Mouse (Mus musculus): Measurements from ENCODE around the gene 2210408I21Rik. TPM values are rescaled to one million over a fixed set of nuclear protein-coding genes. Genes with fewer than 3 reads are reported as not detected.

The 2210408I21Rik gene
- polyA plus RNA-seq, 1 experiment = 0.92 TPM

GRCm38 (mm10) chr13:77135621-77135981 lies 261 bp downstream of the 2210408I21Rik start:
- TF ChIP-seq POLR2A (IDR thresholded peaks at IDR 0.05; ENCODE audit: low read depth, low read length) = no peak
- no peak for TF ChIP-seq CTCF (conservative IDR thresholded peaks at IDR 0.05; ENCODE audit: insufficient read depth, insufficient read length, low read depth, low read length)
- no peak for DNase-seq
- no peaks in the 10 kb centered on the region for H3K4me1 ChIP-seq (ENCODE audit: control insufficient read depth, insufficient read depth, low read length)
- WGBS = under 1% methylated on average over 11 of the region's 11 CpGs
- no peaks in the 10 kb centered on the region for H3K27me3 ChIP-seq (replicated peaks; ENCODE audit: control insufficient read depth, insufficient read depth, low read length)
- H3K36me3 ChIP-seq (ENCODE audit: control insufficient read depth, insufficient read depth, low read length) = no peaks in the 10 kb centered on the region
- peak overlapping the region; percentile 63 for H3K4me3 ChIP-seq (ENCODE audit: insufficient read depth, low read depth, low read length)
- H3K27ac ChIP-seq (ENCODE audit: insufficient read depth, low read depth, low read length) = no peak overlapping the region; the same call in 1 of the 2 replicates

DNA sequence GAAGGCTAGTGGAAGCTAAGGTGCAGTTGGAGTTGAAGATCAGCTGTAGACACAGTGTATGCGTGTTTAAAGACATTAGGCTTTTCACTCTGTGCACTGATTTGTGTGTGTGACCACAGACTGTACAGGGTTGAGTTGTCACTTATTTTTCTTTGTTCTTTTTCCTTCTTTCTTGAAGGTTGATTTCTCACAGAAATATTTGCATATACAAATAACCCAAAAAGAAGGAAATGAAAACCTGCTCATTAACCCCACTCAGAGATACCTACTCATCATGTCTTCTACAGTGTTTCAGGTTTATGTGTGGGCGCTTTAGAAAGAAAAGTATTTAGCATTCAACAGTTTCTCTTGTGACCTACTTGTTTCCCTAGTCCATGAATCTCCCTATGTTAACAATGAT lies 5.5 kb downstream of the 2210408I21Rik start:
- 91% methylated on average over 2 of the region's 2 CpGs for WGBS
- no peaks in the 10 kb centered on the region for H3K36me3 ChIP-seq (ENCODE audit: control insufficient read depth, insufficient read depth, low read length)
- H3K4me1 ChIP-seq (ENCODE audit: control insufficient read depth, insufficient read depth, low read length) = no peaks in the 10 kb centered on the region
- no peaks in the 10 kb centered on the region for H3K27me3 ChIP-seq (replicated peaks; ENCODE audit: control insufficient read depth, insufficient read depth, low read length)
- TF ChIP-seq POLR2A (IDR thresholded peaks at IDR 0.05; ENCODE audit: low read depth, low read length) (no peak), CTCF (conservative IDR thresholded peaks at IDR 0.05; ENCODE audit: insufficient read depth, insufficient read length, low read depth, low read length) (no peak)
- no peak overlapping the region for H3K27ac ChIP-seq (ENCODE audit: insufficient read depth, low read depth, low read length)
- no peak overlapping the region for H3K4me3 ChIP-seq (ENCODE audit: insufficient read depth, low read depth, low read length)
- DNase-seq = no peak

DNA sequence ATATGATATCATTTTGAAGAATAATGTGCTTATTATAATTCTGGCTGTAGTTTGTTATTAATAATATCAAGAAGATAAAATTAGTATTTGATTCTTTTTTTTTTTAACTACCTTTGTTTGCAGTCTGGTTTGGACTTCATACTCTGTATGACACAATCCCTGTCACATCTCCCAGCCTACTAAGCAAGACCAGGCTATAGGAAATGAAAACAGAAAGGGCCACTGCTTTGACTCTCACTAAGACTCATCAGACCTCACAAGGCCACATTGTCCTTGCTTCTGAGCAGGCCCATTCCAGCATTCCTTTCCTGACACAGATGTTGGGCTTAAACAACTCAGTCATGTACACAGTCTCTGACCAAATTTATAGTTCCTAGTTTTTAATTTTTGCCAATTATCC lies 42.6 kb downstream of the 2210408I21Rik start:
- DNase-seq = no peak
- Histone ChIP-seq H3K36me3 (ENCODE audit: control insufficient read depth, insufficient read depth, low read length) (no peaks in the 10 kb centered on the region), H3K27me3 (replicated peaks; ENCODE audit: control insufficient read depth, insufficient read depth, low read length) (no peaks in the 10 kb centered on the region), H3K27ac (ENCODE audit: insufficient read depth, low read depth, low read length) (no peak overlapping the region), H3K4me1 (ENCODE audit: control insufficient read depth, insufficient read depth, low read length) (no peaks in the 10 kb centered on the region), H3K4me3 (ENCODE audit: insufficient read depth, low read depth, low read length) (no peak overlapping the region)
- TF ChIP-seq POLR2A (IDR thresholded peaks at IDR 0.05; ENCODE audit: low read depth, low read length) (no peak), CTCF (conservative IDR thresholded peaks at IDR 0.05; ENCODE audit: insufficient read depth, insufficient read length, low read depth, low read length) (no peak)

- H3K4me1 ChIP-seq (ENCODE audit: control insufficient read depth, insufficient read depth, low read length) = no peaks in the 10 kb centered on the region
- no peaks in the 10 kb centered on the region; the same call in 1 of the 2 replicates for H3K36me3 ChIP-seq (ENCODE audit: control insufficient read depth, insufficient read depth, low read length)
- no peak overlapping the region for H3K27ac ChIP-seq (ENCODE audit: insufficient read depth, low read depth, low read length)
- DNase-seq = peak; percentile 43
- no peaks in the 10 kb centered on the region for H3K27me3 ChIP-seq (replicated peaks; ENCODE audit: control insufficient read depth, insufficient read depth, low read length)
- H3K4me3 ChIP-seq (ENCODE audit: insufficient read depth, low read depth, low read length) = no peak overlapping the region
- TF ChIP-seq CTCF (conservative IDR thresholded peaks at IDR 0.05; ENCODE audit: insufficient read depth, insufficient read length, low read depth, low read length) (no peak), POLR2A (IDR thresholded peaks at IDR 0.05; ENCODE audit: low read depth, low read length) (no peak)
- 69% methylated on average over 8 of the region's 8 CpGs for WGBS
Observed at GRCm38 (mm10) chr13:77190606-77191005, 55.3 kb downstream of the 2210408I21Rik start.

DNA sequence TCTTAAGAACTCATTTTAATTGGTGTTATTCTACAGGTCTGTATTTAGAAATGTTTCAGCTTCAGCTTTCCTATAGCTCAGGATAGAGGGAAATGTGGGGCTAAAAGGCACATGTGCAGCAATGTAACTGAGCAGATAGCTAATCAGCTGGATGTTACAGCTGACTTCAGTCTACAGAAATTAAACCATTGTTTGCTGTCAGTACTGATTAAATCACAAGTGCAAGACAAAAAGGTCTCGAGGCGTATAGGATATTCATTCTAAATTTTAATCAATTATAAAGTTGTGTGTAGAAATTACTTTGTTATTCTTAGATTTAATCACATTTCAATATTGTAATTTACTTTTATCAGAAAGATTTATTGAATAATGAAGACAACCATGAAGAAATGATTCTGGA lies 56.9 kb downstream of the 2210408I21Rik start:
- DNase-seq = no peak
- 93% methylated on average over 2 of the region's 2 CpGs for WGBS
- no peaks in the 10 kb centered on the region for H3K27me3 ChIP-seq (replicated peaks; ENCODE audit: control insufficient read depth, insufficient read depth, low read length)
- no peaks in the 10 kb centered on the region for H3K4me1 ChIP-seq (ENCODE audit: control insufficient read depth, insufficient read depth, low read length)
- TF ChIP-seq POLR2A (IDR thresholded peaks at IDR 0.05; ENCODE audit: low read depth, low read length) (no peak), CTCF (conservative IDR thresholded peaks at IDR 0.05; ENCODE audit: insufficient read depth, insufficient read length, low read depth, low read length) (no peak)
- H3K36me3 ChIP-seq (ENCODE audit: control insufficient read depth, insufficient read depth, low read length) = no peaks in the 10 kb centered on the region; the same call in 1 of the 2 replicates
- no peak overlapping the region for H3K4me3 ChIP-seq (ENCODE audit: insufficient read depth, low read depth, low read length)
- H3K27ac ChIP-seq (ENCODE audit: insufficient read depth, low read depth, low read length) = no peak overlapping the region

GRCm38 (mm10) chr13:77208764-77209418 lies 73.6 kb downstream of the 2210408I21Rik start:
- 88% methylated on average over 7 of the region's 7 CpGs for WGBS
- no peak for TF ChIP-seq CTCF (conservative IDR thresholded peaks at IDR 0.05; ENCODE audit: insufficient read depth, insufficient read length, low read depth, low read length)
- TF ChIP-seq POLR2A (IDR thresholded peaks at IDR 0.05; ENCODE audit: low read depth, low read length) = no peak
- no peaks in the 10 kb centered on the region for H3K27me3 ChIP-seq (replicated peaks; ENCODE audit: control insufficient read depth, insufficient read depth, low read length)
- H3K36me3 ChIP-seq (ENCODE audit: control insufficient read depth, insufficient read depth, low read length) = no peaks in the 10 kb centered on the region
- no peak overlapping the region for H3K4me3 ChIP-seq (ENCODE audit: insufficient read depth, low read depth, low read length)
- no peak overlapping the region for H3K27ac ChIP-seq (ENCODE audit: insufficient read depth, low read depth, low read length)
- no peaks in the 10 kb centered on the region for H3K4me1 ChIP-seq (ENCODE audit: control insufficient read depth, insufficient read depth, low read length)
- no peak for DNase-seq

DNA sequence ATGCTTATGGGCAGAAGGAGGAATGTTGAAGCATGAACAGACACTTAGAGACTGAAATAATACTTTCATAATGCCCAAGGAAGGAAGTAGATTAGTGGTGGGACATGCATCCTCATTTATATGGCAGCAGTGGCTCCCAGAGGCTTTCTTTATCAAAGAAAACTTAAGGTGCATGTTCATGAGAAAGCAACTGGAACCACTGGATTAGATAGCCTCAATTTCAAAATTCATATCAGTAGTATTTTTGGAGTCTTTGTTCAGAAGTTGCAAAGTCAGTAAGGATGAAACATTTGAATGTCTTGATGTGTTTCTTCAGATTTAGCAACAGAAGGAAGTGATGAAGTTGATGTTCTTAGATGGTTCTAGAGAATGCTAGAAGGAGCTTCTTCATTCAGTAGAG lies 77.9 kb downstream of the 2210408I21Rik start:
- no peak for DNase-seq
- no peak overlapping the region for H3K27ac ChIP-seq (ENCODE audit: insufficient read depth, low read depth, low read length)

More for the DNA sequence above, 77.9 kb downstream of the 2210408I21Rik start:
- Histone ChIP-seq H3K27me3 (replicated peaks; ENCODE audit: control insufficient read depth, insufficient read depth, low read length) (no peaks in the 10 kb centered on the region), H3K4me3 (ENCODE audit: insufficient read depth, low read depth, low read length) (no peak overlapping the region), H3K36me3 (ENCODE audit: control insufficient read depth, insufficient read depth, low read length) (no peaks in the 10 kb centered on the region), H3K4me1 (ENCODE audit: control insufficient read depth, insufficient read depth, low read length) (no peaks in the 10 kb centered on the region)
- no peak for TF ChIP-seq CTCF (conservative IDR thresholded peaks at IDR 0.05; ENCODE audit: insufficient read depth, insufficient read length, low read depth, low read length)
- no peak for TF ChIP-seq POLR2A (IDR thresholded peaks at IDR 0.05; ENCODE audit: low read depth, low read length)
